Mouse (Mus musculus) embryo, embryonic 10 days (tissue): ENCODE data around the gene Tsfm.

Source experiments
- DNase-seq: peaks from one replicate; pipeline ENCODE4 v3.0.0-alpha.2; 2015; ENCODE audit warnings: low spot score

The Tsfm gene

GRCm38 (mm10) chr10:126962271-126962965 lies 68.2 kb downstream of the Tsfm start:
- peak; percentile 74 for DNase-seq

- DNase-seq: no peak
Observed at GRCm38 (mm10) chr10:126961757-126962156, 68.9 kb downstream of the Tsfm start.
